Mouse (Mus musculus) T-cell, adult 2 months (primary cell): ENCODE data around the gene Psmg1.

Source experiments
- DNase-seq: peaks from one replicate; pipeline ENCODE4 v3.0.0; 2022; ENCODE audit warnings: low spot score

Psmg1 gene

DNA sequence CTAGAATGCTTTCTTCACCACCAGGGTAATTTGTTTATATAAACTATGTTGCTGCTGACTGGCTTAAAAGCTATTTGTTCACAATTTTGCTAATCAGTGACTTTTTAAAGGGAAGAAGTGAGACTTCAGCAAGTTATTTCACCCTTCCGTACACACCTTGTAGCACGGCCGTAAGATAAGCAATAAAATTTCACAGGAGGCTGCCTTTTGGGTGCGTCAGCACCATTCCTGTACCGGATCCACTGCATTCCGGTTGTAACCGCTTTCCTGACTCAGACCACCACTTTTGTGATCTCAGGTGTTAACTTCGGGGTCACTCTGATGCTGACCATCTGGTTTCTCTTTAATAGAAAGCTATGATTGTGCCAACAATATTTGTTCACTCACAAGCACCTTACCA, 32.7 kb downstream of the Psmg1 start:
- no peak for DNase-seq

DNA sequence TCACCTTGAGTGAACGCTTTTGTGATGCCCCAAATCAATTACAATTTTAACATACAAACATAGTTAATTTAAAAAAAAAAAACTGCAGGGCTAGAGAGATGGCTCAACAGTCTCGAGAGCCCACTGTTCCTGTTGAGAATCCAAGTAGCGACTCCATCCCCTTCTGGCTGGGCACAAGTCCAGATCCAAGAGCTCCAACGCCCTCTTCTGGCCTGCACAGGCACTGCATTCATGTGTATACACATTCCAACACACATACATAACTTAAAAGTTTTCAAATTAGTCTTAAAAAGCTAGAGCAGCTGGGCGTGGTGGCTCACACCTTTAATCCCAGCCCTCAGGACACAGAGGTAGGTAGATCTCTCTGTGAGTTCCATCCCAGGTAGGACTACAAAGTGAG, 34.1 kb downstream of the Psmg1 start:
- no peak for DNase-seq

DNA sequence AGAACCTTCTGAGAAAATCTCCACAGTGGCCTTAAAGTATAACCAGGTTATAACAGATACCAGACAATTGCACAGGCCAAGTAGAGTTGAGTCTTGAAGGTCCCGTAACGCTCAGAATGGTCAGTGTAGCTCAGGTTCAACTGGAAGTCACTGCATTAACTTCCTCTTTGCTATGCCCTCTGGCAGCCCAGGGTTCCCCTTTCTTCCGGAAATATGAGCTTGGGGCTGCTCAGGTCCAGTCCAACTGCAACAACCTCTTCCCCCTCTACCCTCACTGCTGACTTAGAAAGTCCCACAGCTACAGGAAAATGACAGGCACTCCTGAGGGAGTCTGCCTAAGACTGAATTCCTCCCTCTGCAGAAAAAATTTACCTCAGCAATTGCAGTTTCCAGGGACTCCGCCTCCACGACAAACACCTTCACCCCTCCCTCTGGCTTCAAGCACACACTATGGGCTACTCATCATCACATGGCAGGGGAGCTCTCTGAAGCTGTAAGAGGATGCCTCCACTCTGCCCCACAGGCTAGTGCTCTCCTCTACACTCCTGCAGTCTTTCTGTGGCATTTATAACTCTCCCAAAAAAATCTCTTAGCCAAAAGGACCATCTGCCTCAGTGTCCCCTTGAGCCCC, 34.9 kb downstream of the Psmg1 start:
- DNase-seq = no peak

DNA sequence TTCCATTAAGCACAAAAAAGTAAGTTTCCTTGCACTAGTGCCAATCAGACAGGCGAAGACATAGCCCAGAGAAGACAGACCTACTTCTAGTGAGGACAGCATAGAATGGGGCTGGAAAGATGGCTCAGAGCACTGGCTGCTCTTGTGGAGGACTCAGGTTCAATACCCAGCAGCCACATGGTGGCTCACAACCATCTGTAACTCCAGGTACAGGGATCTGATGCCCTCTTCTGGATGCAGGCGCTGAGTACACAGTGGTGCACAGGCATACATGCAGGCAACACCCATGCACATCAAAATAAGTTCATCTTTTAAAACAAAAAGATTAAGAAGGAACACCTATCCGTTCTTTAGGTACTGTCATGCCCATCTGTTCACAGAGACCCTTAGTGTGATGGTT, 36.4 kb downstream of the Psmg1 start:
- no peak for DNase-seq

- DNase-seq = no peak
These were observed 37.6 kb downstream of the Psmg1 start for GRCm38 (mm10) chr16:95953159-95953650.

- DNase-seq = no peak
These were observed 39.3 kb downstream of the Psmg1 start for GRCm38 (mm10) chr16:95951471-95951870.

DNA sequence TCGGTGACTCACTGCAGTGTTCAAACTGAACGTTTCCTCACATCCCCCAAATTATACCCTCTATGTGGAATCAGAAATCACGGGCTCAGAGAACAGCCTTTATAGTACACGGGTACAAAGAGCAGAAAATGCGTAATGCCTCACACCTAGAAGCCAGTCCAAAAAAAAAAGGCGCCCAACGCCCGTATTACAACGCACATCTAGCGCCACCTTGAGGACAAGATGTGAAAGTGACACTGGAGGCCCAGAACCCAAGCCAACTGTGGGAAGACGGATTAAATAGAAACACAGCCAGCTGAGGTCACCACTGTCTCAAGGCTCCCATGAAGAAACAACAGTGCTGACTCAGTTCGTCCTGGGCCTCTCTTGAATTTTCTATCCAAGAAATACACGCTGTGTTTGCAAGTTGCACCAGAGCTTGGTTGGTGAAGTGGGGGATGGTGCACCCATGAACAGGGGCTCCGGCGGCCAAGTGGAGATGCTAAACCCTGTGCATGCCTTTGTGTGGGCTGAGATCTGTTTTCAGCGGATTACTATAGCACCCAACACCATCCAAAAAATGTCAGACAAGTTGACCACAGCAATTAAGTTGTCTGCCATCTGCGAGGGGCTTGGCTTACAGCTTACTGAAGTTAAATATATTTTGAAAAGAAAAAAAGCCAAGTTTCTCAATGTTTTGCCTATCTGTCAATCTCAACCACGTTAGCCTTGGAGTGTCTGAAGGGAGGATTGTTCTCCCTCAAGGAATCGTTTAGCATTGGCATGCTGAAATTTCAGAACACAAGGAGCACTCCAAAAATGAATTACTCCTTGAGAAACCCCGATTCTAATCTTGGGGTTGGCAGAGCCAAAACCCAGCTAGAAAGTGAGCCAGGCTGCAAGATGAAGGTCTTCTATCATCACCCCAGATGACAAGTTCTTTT, 45.1 kb downstream of the Psmg1 start:
- peak; percentile 67 for DNase-seq

- DNase-seq = no peak
These were observed 47.6 kb downstream of the Psmg1 start for GRCm38 (mm10) chr16:95943186-95943585.

DNA sequence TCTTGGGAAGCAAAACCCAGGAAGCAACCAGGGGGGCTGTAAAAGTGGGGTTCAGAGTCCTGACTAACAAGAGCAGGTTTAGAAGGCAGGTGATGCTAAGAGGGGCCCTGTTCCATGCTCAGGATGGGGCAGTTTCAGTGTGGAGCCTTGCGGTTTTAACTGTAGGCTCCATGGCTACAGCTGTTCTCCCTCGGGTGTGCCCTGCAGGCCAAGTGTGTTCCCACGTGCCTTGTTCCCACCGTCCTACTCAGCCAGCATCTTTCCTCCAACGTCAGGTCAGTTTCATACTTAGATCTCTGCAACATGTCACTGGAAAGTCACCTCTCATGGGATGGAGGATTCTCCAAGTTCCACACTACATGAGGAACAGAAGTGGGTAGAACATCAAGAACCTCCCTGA, 49.2 kb downstream of the Psmg1 start:
- DNase-seq = no peak

GRCm38 (mm10) chr16:95935495-95935961, 55.2 kb downstream of the Psmg1 start:
- DNase-seq = no peak

DNA sequence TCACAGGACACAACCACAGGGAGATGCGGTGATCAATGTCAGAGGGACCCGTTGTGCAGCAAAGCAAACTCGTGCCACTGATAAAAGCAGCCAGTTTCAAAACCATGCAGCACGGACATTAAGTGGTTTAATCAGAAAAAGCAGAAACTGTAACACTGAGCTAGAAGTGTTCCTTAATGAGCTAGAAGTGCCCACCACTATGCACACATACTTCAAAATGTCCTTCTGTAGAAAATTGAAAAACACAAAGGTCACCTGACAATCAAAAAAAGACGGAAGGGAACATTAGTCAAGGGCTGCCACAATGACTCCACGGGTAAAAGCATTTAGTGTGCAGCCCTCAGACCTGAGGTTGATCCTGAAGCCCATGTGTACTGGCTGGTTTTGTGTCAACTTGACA, 57.9 kb downstream of the Psmg1 start:
- no peak for DNase-seq

DNA sequence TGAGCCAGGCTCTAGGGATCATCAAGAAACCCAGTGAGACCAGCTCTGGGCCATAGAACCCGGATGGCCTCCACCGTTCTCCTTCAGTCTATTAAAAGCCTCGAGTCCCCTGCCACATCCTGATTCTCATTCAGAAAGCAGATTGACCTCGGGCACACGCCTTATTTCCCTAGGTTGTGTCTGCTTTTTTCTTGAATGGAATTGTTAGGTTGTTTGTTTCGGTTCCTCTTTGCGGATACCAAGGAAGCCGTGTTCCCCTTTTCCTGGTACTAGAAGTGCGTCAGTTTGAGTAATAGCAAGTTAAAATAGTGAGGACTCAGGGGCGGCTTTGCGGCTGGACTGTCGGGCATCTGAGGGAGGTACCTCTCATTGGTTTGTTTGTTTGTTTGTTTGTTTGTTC, 59.3 kb downstream of the Psmg1 start:
- no peak for DNase-seq
